Mouse (Mus musculus) heart, embryonic 11.5 days (tissue): ENCODE data around the gene Klhl33. TPM values are rescaled to one million over a fixed set of nuclear protein-coding genes. Genes with fewer than 3 reads are reported as not detected.

Source experiments
- ATAC-seq: fragments of 200-750 bp; cut with Nextera tagmentation; replicated peaks from 2 replicates; pipeline ENCODE4 v1.8.0; 2017; ENCODE audit warnings: moderate library complexity; ENCODE audit not compliant: insufficient number of reproducible peaks, low FRiP score, low TSS enrichment
- H3K27ac ChIP-seq: fragments of 300-500 bp; sonication (generic); 2 replicates; pipeline ENCODE4 v1.5.1; 2014; ENCODE audit warnings: mild to moderate bottlenecking, low read depth, low read length
- H3K27me3 ChIP-seq: fragments of 300-500 bp; sonication (generic); 2 replicates; pipeline ENCODE4 v1.6.1; 2014; ENCODE audit warnings: mild to moderate bottlenecking, low read length, mixed read lengths; ENCODE audit not compliant: control insufficient read depth, insufficient read depth
- H3K36me3 ChIP-seq: fragments of 300-500 bp; sonication (generic); 2 replicates; pipeline ENCODE4 v1.6.1; 2014; ENCODE audit warnings: mild to moderate bottlenecking, low read length, moderate library complexity, mixed read lengths; ENCODE audit not compliant: control insufficient read depth, insufficient read depth
- H3K4me1 ChIP-seq: fragments of 300-500 bp; sonication (generic); 2 replicates; pipeline ENCODE4 v1.6.1; 2014; ENCODE audit warnings: low read length; ENCODE audit not compliant: control insufficient read depth, insufficient read depth
- H3K4me2 ChIP-seq: fragments of 300-500 bp; sonication (generic); 2 replicates; pipeline ENCODE4 v1.6.1; 2014; ENCODE audit warnings: mild to moderate bottlenecking, moderate library complexity
- H3K4me3 ChIP-seq: fragments of 300-500 bp; sonication (generic); 2 replicates; pipeline ENCODE4 v1.5.1; 2014; ENCODE audit warnings: low read depth, low read length
- H3K9ac ChIP-seq: fragments of 300-500 bp; sonication (generic); 2 replicates; pipeline ENCODE4 v1.6.1; 2014; ENCODE audit warnings: mild to moderate bottlenecking, low read depth, low read length, moderate library complexity
- H3K9me3 ChIP-seq: fragments of 300-500 bp; sonication (generic); replicated peaks from 2 replicates; pipeline ENCODE4 v1.6.1; 2016; ENCODE audit warnings: low read length; ENCODE audit not compliant: control insufficient read depth
- WGBS: fragments of 180-500 bp; shearing (Covaris S2); extraction: QIAGEN DNeasy Blood & Tissue Kit; methylation state at CpG from one replicate; pipeline ENCODE4 v1.1.7; 2014; ENCODE audit not compliant: insufficient replicate concordance; 5-methylcytosine and 5-hydroxymethylcytosine counted together
- polyA plus RNA-seq: library from polyadenylated mRNA; unstranded; fragments of >200 nt; fragmentation: Nextera tagmentation; extraction: Ambion mirVana; gene quantifications from 2 replicates; pipeline ENCODE4 v1.2.1, GENCODE M21; 2014

The Klhl33 gene
- polyA plus RNA-seq, 1 experiment from 2014 or later = 0.11 TPM

DNA sequence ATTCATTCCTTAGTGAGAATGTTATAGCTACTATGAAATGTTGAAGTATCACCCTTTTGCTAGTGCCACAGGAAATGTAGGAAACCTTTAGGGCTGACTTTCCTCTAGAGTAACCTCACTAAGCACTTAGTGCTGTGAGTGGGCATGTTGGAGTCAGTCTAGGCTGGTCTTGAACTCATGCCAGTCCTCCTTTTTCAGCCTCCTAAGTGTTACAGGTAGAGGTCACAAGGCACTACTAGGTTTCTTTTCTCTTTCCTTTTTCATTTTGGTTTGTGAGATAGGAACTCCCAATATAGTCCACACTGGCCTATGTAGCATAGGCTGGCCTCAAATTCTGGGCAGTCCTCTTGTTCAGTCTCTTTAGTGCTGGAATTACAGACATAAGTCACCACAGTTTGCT, 1.9 kb downstream of the Klhl33 start:
- Histone ChIP-seq H3K27ac (no peak overlapping the region), H3K4me1 (0 out of 2 replicates have a peak, but pooled peaks cover 9% of the 10 kb centered on the region), H3K9ac (no peak overlapping the region), H3K27me3 (peaks cover 3% of the 10 kb centered on the region; the same call in 1 of the 2 replicates), H3K4me3 (no peak overlapping the region), H3K36me3 (no peaks in the 10 kb centered on the region), H3K4me2 (no peak overlapping the region), H3K9me3 (no peaks in the 10 kb centered on the region)
- no peak for ATAC-seq

GRCm38 (mm10) chr14:50892541-50893459, 4.5 kb downstream of the Klhl33 start:
- Histone ChIP-seq H3K9me3 (no peaks in the 10 kb centered on the region), H3K4me3 (no peak overlapping the region), H3K4me2 (no peak overlapping the region), H3K36me3 (no peaks in the 10 kb centered on the region), H3K9ac (no peak overlapping the region), H3K27me3 (peaks cover 3% of the 10 kb centered on the region; the same call in 1 of the 2 replicates), H3K4me1 (0 out of 2 replicates have a peak, but pooled peaks cover 9% of the 10 kb centered on the region), H3K27ac (no peak overlapping the region)
- WGBS = 76% methylated on average over 22 of the region's 22 CpGs
- 0 out of 2 replicates have a peak, but pooled peaks have one; percentile 35 for ATAC-seq

DNA sequence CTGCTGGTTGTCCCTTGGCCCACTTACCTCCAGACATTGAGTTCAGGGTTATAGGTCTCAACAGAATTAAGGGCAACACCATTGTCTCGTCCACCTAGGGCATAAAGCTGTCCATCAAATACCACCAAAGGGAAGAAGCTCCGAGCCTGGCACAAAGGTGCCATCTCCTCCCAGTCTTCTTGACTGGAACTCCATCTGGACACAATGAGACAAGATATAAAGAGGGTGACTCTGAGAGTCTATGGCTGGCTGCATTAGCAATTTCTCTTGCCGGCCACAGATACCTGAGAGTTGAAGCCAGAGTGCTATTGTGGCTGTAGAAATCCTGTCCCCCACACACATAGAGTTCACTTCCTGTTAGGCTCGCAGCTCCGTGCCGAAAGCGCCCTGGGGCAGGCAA, 5.2 kb downstream of the Klhl33 start:
- Histone ChIP-seq H3K27ac (no peak overlapping the region), H3K9me3 (no peaks in the 10 kb centered on the region), H3K4me2 (no peak overlapping the region), H3K4me3 (no peak overlapping the region), H3K27me3 (peaks cover 3% of the 10 kb centered on the region; the same call in 1 of the 2 replicates), H3K36me3 (no peaks in the 10 kb centered on the region), H3K9ac (no peak overlapping the region), H3K4me1 (0 out of 2 replicates have a peak, but pooled peaks cover 8% of the 10 kb centered on the region)
- 86% methylated on average over 7 of the region's 7 CpGs for WGBS
- ATAC-seq = no peak

DNA sequence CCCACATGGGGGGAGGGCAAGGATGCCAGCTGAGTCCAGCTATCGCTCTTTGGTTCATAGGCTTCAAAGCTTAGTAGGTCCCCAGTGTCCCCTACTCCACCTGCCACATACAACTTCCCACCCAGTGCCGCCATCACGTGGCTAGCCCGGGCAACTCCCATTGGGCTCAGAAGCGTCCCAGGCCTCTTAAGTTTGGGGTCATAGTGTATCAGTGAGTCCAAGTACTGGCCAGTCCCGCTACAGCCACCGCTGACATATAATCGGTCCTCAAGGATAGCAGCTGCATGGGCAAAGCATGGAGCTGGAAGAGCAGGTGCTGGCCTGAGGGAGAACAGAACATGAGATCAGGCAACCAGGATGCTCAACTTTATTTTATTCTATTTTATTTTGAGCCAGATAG, 5.7 kb downstream of the Klhl33 start:
- Histone ChIP-seq H3K4me1 (0 out of 2 replicates have a peak, but pooled peaks cover 4% of the 10 kb centered on the region), H3K27ac (no peak overlapping the region), H3K9ac (no peak overlapping the region), H3K36me3 (no peaks in the 10 kb centered on the region), H3K4me2 (no peak overlapping the region), H3K9me3 (no peaks in the 10 kb centered on the region), H3K4me3 (no peak overlapping the region), H3K27me3 (peaks cover 2% of the 10 kb centered on the region; the same call in 1 of the 2 replicates)
- WGBS = 89% methylated on average over 8 of the region's 8 CpGs
- ATAC-seq = no peak

GRCm38 (mm10) chr14:50876236-50876950, 20.9 kb downstream of the Klhl33 start:
- Histone ChIP-seq H3K27me3 (no peaks in the 10 kb centered on the region), H3K9me3 (no peaks in the 10 kb centered on the region), H3K4me3 (no peak overlapping the region), H3K4me1 (no peaks in the 10 kb centered on the region), H3K9ac (no peak overlapping the region), H3K27ac (no peak overlapping the region), H3K4me2 (no peak overlapping the region), H3K36me3 (no peaks in the 10 kb centered on the region; the same call in 1 of the 2 replicates)
- WGBS = 80% methylated on average over 6 of the region's 6 CpGs
- no peak for ATAC-seq

GRCm38 (mm10) chr14:50875591-50876230, 21.6 kb downstream of the Klhl33 start:
- Histone ChIP-seq H3K4me3 (no peak overlapping the region), H3K27ac (no peak overlapping the region), H3K9me3 (no peaks in the 10 kb centered on the region), H3K9ac (no peak overlapping the region), H3K36me3 (no peaks in the 10 kb centered on the region; the same call in 1 of the 2 replicates), H3K4me1 (no peaks in the 10 kb centered on the region), H3K4me2 (no peak overlapping the region), H3K27me3 (no peaks in the 10 kb centered on the region)
- no peak for ATAC-seq
- 76% methylated on average over 6 of the region's 6 CpGs for WGBS

DNA sequence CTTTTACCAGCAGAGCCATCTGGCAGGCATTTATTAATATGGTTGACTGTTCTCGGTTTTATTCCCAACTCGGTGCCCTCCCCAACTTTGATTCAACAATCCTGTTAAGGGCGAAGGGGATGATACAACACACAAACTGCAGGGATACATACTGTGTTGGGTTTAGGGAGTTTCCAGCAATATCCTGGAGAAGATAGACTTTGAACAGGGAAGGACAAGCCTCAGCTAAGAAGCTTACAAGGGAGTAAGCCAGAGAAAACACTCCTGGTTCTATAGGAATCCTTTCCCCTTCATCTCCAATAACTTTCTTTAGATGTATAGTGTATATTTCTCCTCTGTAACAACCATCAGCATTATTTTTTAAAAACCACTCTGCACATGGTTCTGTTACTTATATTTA, 22.1 kb downstream of the Klhl33 start:
- Histone ChIP-seq H3K9ac (no peak overlapping the region), H3K27me3 (no peaks in the 10 kb centered on the region), H3K4me3 (no peak overlapping the region), H3K4me1 (no peaks in the 10 kb centered on the region), H3K27ac (no peak overlapping the region), H3K4me2 (no peak overlapping the region), H3K36me3 (no peaks in the 10 kb centered on the region; the same call in 1 of the 2 replicates), H3K9me3 (no peaks in the 10 kb centered on the region)
- WGBS = 81% methylated on average over 3 of the region's 3 CpGs
- no peak for ATAC-seq

- Histone ChIP-seq H3K27ac (no peak overlapping the region), H3K4me3 (no peak overlapping the region), H3K36me3 (no peaks in the 10 kb centered on the region), H3K27me3 (no peaks in the 10 kb centered on the region), H3K4me2 (no peak overlapping the region), H3K9me3 (no peaks in the 10 kb centered on the region), H3K4me1 (no peaks in the 10 kb centered on the region), H3K9ac (no peak overlapping the region)
- 82% methylated on average over 2 of the region's 2 CpGs for WGBS
- no peak for ATAC-seq
Observed at GRCm38 (mm10) chr14:50871284-50871683, 26.0 kb downstream of the Klhl33 start.
